Mouse (Mus musculus) kidney, postnatal 14 days (tissue): ENCODE measurements around the gene Hlf.

Experiments used
- DNase-seq: peaks from one replicate; pipeline ENCODE4 v3.0.0; 2022; ENCODE audit warnings: mixed read lengths

Gene Hlf

DNA sequence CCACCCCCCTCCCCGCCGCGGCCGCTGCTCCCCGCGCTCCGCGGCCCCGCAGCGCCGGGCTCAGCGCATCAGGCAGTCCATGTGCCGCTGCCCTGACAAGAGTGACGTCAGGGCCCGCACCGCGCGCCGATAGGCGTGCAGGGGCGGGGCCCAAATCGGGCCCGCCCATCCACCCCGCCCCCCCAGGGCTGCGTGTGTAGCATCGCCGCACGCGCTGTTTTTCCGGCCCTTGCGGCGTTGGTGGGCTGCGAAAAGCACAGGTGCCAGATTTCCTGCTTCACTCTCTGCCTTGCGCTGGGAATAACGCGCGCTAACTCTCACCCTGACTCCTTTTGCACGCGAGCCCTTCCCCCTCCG is at the start of gene Hlf:
TSS of gene Hlf (minus strand) at position 79 of the 357 bp plus-strand sequence.
- DNase-seq = peak; percentile 95

DNA sequence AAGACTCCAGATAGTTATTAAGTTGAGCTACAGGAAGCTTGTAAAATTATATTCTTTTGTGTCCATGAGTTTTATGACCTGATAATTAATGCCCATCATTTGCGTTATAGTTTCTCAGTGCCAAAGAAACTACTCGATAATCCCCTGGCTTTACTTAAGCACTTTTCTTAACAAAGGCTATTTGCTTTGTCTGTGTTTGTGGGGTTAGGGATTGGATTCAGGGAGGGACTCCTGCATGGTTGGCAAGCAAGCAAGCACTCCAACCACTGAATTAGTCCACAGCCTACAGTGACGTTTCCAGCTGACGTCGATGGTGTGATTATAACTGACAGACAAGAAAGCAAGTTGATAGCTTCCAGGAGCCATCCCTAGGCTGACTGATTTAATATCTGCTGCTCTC is 48.1 kb upstream of the Hlf start:
- DNase-seq = no peak

DNA sequence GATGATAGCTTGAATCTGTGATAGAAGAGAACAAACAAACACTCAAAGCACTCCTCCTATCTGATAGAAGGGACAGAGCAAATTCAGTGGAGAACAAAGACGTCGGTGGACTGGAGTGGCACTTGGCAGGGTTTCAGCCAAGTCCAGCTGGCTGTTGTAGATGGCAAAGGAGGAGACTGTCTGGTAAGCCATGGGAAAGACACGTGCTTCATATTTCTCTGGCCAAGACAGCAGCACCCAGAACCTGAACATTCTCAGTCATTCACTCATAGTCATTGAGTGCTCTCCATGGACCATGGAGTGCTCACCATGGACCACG is 34.5 kb upstream of the Hlf start:
- DNase-seq = no peak

DNA sequence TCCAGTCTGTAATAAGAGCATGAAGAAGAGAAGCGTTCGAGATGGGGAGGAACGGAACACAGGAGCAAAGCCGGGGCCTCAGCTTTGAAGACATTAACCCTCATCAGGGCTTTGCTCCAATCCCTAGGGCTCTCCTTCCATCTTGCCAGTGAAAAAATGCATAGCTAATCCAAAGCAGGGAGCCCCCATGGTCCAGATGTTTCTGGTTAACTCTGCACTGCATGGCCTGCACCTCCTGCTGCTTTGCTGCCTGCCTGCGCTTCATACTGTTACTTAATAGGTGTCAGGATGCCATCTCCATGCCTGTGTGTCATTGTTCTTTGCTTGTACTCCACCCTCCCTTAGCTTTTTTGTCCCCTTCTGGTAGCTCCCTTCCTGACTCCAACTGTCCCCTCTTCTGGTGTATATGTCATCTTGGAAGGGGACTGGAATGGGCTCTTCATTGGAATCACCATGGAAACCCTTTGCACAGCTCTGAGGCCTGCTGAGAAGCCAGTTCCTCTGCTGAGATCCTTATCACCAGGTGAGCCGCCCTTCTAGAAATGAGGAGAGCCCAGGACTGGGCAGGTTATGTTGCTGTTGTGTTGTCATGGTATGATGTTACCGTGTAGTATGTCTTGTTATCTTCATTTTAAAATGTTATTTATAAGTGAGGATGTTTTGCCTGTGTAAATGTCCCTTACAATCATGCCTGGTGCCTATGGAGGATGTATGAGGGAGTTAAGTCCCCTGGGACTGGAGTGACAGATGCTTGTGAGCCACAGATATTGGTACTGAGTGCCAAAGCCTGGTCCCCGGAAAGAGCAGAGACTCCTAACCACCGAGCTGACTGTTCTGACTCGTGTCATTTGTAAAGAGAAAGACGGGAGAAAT is 33.9 kb upstream of the Hlf start:
- no peak for DNase-seq

DNA sequence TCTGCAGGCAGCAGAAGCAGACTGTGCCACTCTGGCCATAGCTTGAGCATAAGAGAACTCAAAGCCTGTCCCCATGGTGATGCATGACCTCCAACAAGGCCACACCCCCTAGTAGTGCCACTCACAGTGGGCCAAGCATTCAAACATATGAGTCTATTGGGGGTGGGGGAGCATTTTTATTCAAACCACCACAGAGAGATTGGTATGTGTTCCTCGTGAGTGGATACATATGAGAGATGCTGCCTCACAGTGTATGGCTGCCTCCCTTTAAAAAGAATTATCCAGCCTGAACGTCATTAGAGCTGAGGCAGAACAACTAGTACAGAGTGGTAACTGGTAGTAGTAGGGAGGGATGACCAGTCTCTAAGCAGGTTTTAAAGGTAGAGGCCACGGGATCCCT is 33.2 kb upstream of the Hlf start:
- no peak for DNase-seq

DNA sequence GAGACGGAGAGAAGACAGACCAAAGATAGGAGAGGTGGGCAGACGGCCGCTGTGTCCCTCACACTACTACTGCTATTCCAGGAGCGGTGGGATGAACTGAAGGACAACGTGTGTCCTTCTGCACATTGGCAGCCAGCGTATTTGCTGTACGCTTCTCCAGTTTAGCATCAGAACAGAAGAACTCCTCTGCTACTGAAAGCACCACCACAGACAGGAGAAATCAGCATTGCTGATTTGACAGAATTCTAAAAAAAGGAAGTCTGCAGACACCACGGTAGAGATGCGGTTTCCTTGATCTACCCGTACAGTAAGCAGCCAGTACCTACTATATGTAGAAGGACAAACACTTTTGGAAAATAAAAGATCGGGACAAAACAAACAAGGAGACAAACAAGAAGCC is 29.0 kb upstream of the Hlf start:
- no peak for DNase-seq

DNA sequence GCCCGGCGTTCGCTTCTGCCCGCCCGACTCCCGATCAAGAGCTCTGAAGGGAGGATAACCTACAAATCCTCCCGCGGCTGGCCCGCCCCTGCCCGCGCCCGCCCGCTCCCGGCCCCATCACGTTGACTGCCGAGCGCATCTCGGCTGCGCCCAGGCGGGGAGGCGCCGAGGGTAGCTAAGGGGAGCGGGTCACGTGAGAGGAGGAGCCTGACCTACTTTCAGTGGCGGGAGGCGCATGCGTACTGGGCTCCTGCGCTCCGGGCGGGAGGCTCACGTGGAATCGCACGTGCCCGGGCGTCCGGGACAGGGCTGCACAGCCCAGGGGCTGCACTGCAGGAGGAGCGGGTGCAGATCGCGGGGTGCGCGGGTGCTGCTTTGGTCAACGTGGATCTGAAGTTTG is 27.2 kb upstream of the Hlf start:
- peak; percentile 98 for DNase-seq

DNA sequence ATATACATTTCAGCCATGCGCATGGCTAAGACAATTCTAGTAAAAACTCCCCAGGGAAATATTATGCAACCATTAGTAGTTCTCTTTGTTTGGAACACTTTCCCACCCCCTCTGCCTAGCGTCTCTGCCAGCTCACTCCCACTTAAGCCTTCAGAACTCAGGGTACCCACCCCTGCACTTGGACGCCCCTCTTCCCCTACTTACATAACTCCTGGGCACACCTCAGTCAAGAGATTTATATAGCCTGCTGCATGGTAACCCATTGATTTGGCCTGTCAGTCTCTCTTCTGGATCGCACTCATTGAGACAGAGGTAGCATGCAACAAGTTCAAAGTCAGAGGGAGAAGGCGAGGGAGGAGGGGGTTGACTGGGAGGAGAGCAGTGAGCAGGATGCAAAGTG is 26.3 kb upstream of the Hlf start:
- DNase-seq = no peak

DNA sequence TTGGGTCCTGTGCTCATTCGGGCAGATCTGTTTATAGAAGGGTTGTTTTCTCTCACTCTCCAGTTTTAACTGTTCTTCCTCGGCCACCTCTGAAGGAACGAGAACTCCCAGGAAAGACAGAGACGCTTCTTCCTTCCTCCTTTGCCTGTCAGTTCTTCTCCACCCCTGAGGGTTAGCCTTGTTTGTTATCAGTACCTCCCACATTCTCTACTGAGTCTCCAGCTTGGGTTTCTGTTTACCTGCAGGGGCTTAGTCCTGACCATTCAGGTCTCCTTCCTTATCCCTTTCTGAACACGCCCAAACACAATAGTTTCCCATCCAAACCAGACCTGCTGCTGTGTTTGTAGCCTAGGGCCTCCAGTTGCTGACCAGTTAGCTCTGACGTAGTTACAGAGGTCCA is 8.2 kb upstream of the Hlf start:
- no peak for DNase-seq

DNA sequence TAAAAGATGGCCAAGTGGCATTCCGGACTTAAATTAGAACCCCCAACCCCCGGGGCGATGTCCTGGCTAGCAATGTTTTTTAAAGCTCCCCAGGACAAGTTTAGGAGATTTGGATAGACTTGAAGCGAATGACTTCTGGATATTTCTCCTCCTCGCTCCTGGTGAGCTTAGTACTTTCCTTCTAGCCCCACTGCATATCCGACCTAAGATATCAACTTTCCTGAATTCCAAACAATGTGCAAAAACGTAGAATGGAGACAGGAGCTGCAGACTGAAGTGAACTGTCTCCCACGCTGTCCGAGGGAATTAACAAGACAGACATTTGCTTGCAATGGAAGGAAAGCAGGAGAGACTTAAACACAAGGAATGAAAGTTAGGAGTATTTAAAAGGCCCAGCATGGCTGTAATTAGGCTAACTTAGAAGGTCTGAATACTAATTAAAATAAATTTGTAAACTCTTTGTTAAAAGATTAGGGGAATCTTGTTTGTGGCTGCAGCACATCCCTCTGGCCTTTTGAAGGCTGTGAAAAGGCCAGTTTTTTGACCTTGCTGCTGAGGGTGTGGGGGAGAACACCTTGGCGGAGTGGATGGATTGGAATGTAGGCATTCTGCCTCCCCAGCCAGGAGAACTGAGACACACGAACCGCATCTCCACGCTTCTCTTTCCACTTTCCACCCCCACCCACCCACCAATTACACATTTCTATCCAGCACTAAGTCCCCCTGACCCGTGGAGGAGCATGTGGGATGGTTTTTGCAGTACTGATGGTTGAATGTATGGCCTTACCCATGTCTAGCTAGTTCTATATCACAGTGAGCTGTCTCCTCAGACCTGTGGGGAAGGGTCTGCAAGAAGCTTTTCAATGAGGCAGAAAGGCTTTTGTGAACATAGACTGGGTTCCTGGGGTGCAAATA is 833 bp upstream of the Hlf start:
- DNase-seq = no peak

DNA sequence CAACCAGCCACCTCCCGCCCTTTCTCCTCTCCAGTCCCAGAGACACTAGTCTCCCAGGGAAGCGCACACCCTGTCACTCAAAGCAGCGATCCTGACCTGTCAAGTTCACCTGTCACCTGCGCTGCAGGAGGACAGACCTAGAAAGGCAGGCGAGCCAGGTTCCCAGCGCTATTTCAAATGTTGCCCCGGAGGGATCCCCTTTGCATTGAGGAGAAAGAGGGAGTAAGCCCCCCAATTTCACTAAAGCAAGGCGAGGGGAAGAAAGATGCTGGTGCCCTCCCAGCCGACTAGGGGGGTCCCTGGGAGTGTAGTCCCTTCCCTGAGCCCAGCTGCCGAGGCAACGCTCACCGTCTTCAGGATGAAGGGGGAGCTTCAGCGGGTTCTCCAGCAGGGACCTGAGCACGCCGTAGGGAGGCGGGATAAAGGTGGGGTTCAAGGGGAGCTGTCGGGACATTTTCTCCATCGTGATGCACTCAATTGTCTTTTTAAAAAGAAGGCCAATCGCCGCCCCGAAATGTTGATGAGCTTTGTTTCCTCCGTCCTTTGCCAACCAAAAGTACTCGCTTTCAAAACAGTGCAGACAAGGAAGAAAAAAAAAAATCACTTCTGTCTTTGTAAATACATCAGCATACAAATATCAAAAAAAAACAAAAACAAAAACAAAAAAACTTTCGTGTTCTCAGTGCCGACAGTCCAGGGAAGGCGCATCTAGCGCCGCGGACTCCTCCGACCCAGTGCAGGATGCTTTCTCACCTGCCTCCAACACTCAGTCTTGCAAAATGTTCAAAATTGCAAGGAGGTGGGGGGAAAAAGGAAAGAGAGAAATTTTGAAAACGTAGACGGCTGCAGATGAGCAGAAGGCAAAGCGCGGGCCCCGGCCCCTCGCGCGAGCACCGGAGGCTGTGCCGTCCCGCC is 536 bp downstream of the Hlf start:
- DNase-seq = peak; percentile 27

DNA sequence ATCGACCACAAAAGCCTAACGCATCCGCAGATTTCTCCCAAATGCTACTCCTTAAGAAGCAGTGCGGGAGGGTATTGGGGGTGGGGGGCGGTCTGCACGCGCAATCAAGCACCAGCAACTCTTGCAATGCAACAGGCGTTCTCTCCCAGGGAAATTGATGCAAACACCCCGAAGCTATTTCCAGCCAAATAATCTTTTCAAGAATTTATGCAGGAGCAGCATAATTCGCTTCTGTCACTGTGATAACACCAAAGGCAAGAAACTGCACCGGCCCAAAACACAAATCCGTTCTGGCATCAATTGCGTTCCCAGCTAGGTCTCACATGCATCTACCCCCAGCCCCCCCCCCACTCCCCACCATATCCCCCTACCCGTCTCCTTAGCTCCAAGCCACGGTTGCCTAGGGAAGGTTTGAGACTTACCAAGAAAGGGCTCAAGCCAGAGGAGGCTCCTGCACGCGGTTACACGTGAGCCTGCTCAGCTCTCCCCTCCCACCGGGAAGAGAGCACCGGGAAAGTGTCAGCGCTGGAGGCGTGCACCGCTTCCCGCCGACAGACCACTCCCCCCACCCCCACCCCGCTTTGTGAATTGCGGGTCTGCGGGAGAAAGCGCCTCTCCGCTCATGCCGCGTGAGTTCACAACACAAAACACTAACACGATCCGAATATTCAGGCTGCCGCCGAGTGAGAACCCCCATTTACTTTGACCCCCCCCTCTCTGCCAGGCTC is 1.4 kb downstream of the Hlf start:
- peak; percentile 59 for DNase-seq

DNA sequence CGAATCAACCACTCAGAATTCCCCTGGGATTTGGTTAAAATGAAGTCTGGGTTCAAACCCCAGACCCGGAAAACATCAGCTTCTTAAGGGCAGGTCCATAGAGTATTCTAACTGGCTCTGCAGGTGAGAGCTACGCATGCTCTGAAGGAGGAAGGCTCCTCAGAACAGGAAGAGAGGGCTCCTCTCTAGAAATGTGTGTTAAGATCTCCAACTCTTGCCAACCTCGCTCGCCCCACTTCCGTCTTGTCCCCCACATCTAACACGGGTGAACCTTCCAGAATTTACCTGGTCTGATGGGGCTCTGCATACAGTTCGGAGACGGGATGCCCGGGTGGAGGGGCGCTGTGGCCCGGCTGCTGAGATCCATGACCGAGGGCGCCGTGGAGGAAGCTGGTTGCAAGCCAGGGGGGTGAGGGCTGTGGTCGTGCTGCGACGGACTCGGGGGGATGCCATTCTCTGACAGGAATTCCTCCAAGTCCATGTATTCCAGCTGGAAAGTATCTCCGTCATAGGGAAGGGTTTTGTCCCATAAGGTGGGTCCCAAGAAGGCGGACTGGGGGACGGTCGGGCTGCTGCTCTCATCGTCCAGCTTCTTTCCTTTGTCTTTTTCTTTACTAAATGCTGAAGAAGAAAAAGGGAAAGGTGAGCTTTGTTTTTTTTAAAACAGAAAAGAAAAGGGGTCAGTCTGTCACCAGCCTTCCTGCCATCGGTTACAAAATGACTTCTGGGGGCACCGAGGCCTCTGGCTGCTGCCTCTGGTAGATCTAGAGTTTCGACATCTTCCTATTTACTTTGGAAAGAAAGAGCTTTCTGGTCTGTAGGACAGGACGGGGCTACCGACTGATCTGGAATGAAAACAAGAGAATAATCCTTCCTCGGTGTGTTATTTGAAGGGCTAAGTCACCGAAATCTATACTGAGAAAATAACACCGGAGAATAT is 2.9 kb downstream of the Hlf start:
- no peak for DNase-seq

DNA sequence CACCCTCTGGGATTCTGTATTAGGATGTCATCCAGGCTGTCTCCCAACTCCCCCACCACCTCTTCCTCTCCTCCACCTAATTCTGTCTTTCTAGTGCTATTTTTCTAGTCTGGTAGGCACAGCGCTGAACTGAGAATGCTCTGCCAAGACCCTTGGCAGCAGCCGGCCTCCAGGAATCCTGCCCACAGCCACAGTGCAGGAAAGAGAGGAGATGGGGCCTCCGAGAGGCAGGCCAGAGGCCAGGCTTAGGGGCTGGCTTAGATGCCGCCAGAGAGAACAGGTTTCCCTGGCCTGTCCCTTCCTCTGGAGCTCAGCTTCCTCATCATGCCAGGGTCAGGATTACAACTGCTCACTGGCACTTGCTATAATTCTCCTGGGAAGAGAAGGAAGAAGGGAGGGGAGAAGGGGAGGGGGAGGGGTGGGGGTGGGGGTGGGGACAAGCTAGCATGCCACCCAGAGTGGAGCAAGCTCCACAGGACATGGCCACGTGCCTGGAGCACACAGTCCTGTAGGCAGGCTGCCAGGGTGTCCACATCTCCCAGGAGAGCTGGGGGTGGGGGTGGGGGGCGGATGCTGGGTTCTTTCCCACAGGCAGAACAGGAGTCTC is 8.6 kb downstream of the Hlf start:
- peak; percentile 92 for DNase-seq

DNA sequence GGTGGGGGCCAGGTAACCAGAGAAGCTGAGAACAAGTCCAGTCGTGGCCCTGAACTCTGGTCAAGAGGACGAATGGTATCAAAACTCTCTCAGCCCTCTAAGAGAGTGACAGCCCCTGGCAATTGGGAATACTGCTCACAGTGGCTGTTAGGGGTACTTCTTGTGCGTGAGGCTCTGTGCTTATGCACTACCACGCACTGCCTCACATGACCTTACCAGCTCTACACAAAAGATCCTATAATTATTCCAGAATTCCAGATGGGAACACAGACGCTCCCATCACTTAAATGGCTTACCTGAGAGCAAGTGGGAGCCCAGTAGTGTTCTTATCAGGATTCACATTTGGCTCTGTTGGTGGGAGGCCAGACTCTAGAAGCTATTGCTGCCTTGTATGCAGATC is 9.6 kb downstream of the Hlf start:
- no peak for DNase-seq

DNA sequence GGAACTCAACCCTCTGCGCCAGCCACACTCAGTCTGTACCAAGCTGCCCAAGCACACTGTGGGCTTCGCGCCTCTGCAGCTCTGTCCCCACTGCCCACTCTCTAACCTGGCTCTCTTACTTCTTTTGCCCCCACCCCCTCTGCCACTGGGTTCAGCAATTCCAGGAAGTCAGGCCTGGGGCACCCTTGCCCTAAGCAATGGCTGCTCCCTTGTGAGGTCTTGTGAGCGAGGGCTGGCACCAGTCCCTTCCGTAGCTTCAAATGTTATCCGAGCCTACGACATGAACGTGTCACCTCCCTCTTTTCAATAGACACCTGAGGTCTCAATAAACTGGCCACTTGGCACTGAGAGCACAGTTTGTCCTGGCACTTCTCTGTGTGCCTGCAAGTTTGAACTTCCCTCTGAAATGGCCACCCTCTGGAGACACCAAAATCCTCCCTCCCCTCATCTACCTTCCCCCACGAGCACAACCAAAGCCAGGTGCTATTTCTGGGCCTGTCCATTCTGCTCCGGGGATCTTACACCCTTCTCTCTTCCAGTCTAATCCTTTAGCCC is 10.5 kb downstream of the Hlf start:
- no peak for DNase-seq

DNA sequence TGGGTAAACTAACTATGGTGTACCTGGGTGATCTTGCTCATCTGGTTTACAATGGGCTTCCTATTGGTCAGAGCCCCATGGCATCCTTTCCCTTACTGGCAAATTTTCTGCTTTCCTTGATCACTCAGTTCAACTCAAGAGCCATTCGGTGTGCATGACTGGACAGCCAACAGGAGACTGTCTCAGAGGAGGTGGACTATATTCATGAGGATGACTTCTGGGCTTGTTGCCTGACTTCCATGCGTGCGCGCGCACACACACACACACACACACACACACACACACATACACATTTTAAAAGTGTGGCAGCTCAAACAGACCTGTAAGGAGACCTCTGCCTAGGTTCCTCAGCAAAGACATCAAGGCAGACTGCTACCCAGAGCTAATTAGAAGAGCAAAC is 12.7 kb downstream of the Hlf start:
- no peak for DNase-seq

DNA sequence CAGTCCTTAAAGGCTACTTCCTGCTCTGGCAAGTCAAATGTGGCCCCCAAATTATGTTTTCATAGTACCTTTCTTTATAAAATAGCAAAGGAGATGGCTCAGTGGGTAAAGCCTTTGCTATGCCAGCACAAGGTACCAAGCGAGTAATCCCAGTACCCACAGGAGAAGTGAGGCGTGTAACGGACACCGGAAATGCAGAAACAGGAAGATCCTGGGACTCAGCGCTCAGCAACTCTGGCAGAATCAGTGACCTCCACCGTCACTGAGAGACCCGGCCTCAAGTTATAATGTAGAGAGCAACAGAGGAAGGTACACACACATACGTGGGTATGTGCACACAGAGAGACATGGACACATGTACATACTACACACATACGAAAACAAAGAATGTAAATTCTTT is 14.3 kb downstream of the Hlf start:
- no peak for DNase-seq

DNA sequence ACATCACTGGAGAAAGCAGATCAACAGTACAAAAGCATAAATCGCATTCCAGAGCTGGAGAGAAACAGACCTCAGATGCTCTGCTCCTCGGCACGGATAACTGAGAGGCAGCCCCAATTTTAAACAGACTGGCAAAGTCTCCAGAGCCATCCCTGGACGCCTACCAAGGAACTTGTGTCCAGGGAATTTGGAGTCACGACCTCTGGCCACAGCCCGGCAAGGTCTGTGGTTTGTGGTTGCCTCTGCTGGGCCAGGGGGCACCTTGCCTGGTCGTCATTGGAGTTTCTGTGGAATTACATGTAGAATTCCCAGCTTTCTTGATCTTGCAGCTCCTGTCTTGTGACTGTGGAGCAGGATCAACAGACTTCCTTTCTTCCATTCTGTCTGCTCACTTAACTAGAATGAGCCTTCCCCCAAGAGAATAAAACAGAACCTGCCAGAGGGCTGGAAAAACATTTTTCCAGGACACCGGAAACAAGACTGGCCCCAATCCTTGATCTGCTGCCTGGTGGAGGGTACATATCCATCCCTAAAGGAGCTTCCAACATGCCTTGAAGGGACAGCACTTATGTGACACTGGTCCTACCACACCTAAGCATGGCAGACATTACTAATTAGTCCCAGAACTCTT is 19.1 kb downstream of the Hlf start:
- peak; percentile 47 for DNase-seq

DNA sequence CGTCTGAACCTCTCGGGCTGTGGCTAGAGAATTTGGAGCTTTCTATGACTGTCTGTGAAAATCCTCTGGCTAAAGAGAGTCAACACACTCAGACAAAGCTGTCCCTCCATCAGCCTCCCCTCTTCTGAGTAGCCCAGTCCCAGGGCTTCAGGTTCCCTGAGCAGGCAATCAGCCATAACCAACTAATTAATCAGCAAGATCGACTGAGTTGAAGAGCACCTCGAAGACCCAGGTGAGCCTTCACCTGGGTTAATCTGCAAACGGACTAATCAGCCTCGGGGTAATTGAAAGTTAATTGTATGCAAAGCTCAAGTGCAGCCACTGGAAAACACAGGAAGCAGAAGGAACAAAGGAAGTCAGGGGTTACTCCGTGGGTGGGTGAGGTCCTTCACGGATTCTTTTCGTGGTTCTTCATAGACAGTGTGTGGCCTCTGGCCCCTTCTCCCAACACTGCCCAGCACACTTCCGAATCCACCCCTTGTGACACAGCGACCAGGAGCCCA is 19.9 kb downstream of the Hlf start:
- DNase-seq = peak; percentile 58
